Mouse (Mus musculus) ES-Bruce4 (cell line): ENCODE results near the gene Mybph.

Experiments
- CTCF ChIP-seq: IDR thresholded peaks from one replicate; pipeline ENCODE4 v1.8.1; 2011; ENCODE audit warnings: low read depth, low read length
- EP300 ChIP-seq: IDR thresholded peaks from 2 replicates; pipeline ENCODE4 v1.6.1; 2011; ENCODE audit warnings: low read depth, low read length; ENCODE audit not compliant: insufficient read depth

- no peak for TF ChIP-seq EP300
- no peak for TF ChIP-seq CTCF
Observed at GRCm38 (mm10) chr1:134152626-134153590, 40.3 kb upstream of the Mybph start.
